Mouse (Mus musculus) kidney, adult 18-20 months (tissue): ENCODE measurements around the gene Pom121l2.

Source experiments
- DNase-seq: peaks from one replicate; pipeline ENCODE4 v3.0.0; 2021

The Pom121l2 gene

GRCm38 (mm10) chr13:22020901-22021339 is 39.9 kb downstream of the Pom121l2 start:
- DNase-seq: peak; percentile 70

GRCm38 (mm10) chr13:22021581-22021980 is 40.6 kb downstream of the Pom121l2 start:
- DNase-seq: peak; percentile 17

- peak; percentile 80 for DNase-seq
Measured at GRCm38 (mm10) chr13:22022241-22022640, 41.2 kb downstream of the Pom121l2 start.

GRCm38 (mm10) chr13:22026058-22027031 is 45.4 kb downstream of the Pom121l2 start:
- DNase-seq: peak; percentile 86

GRCm38 (mm10) chr13:22028673-22029460 is 47.9 kb downstream of the Pom121l2 start:
- peak; percentile 96 for DNase-seq

GRCm38 (mm10) chr13:22029928-22030327 is 48.9 kb downstream of the Pom121l2 start:
- no peak for DNase-seq

- no peak for DNase-seq
Measured at GRCm38 (mm10) chr13:22030493-22030892, 49.5 kb downstream of the Pom121l2 start.

GRCm38 (mm10) chr13:22033741-22034442 is 52.9 kb downstream of the Pom121l2 start:
- no peak for DNase-seq

- DNase-seq: peak; percentile 30
Measured at GRCm38 (mm10) chr13:22034443-22035266, 53.7 kb downstream of the Pom121l2 start.

GRCm38 (mm10) chr13:22035267-22036148 is 54.5 kb downstream of the Pom121l2 start, which contains the start of the genes Hist1h2ah and Hist1h2bk:
Hist1h2ah (minus strand) TSS chr13:22035568.
Hist1h2bk (plus strand) TSS chr13:22035870.
- peak; percentile 75 for DNase-seq

- DNase-seq: no peak
Measured at GRCm38 (mm10) chr13:22036149-22036956, 55.4 kb downstream of the Pom121l2 start.

GRCm38 (mm10) chr13:22036986-22037385 is 56.0 kb downstream of the Pom121l2 start:
- no peak for DNase-seq

GRCm38 (mm10) chr13:22037415-22037814 is 56.4 kb downstream of the Pom121l2 start:
- DNase-seq: no peak
